Mouse (Mus musculus) kidney, embryonic 16.5 days (tissue): ENCODE measurements around the gene Eed. TPM values are rescaled to one million over a fixed set of nuclear protein-coding genes. Genes with fewer than 3 reads are reported as not detected.
A peak's percentile ranks its signal among the peaks of the same experiment; 100 is the strongest.

ENCODE experiments used
- ATAC-seq: fragments of 200-750 bp; cut with Nextera tagmentation; 2 replicates; pipeline ENCODE4 v1.8.0; 2017; ENCODE audit warnings: moderate TSS enrichment; ENCODE audit not compliant: low FRiP score, low TSS enrichment
- H3K27ac ChIP-seq: fragments of 300-500 bp; sonication (generic); 2 replicates; pipeline ENCODE4 v1.5.1; 2014; ENCODE audit warnings: low read length
- H3K27me3 ChIP-seq: fragments of 300-500 bp; sonication (generic); 2 replicates; pipeline ENCODE4 v1.6.1; 2014; ENCODE audit warnings: low read length, control low read depth, mixed read lengths; ENCODE audit not compliant: insufficient read depth
- H3K36me3 ChIP-seq: fragments of 300-500 bp; sonication (generic); 2 replicates; pipeline ENCODE4 v1.6.1; 2014; ENCODE audit warnings: low read length, control low read depth, mixed read lengths; ENCODE audit not compliant: insufficient read depth
- H3K4me1 ChIP-seq: fragments of 300-500 bp; sonication (generic); 2 replicates; pipeline ENCODE4 v1.6.1; 2014; ENCODE audit warnings: low read length, control low read depth, mixed read lengths; ENCODE audit not compliant: insufficient read depth
- H3K4me2 ChIP-seq: fragments of 300-500 bp; sonication (generic); replicated peaks from 2 replicates; pipeline ENCODE4 v1.6.1; 2014; ENCODE audit warnings: low read depth, low read length
- H3K4me3 ChIP-seq: fragments of 300-500 bp; sonication (generic); 2 replicates; pipeline ENCODE4 v1.5.1; 2014; ENCODE audit warnings: mild to moderate bottlenecking, low read length
- H3K9ac ChIP-seq: fragments of 300-500 bp; sonication (generic); replicated peaks from 2 replicates; pipeline ENCODE4 v1.6.1; 2014; ENCODE audit warnings: low read length
- H3K9me3 ChIP-seq: fragments of 300-500 bp; sonication (generic); 2 replicates; pipeline ENCODE4 v1.6.1; 2016; ENCODE audit warnings: low read length, control low read depth
- WGBS: fragments of 180-500 bp; shearing (Covaris S2); extraction: QIAGEN DNeasy Blood & Tissue Kit; methylation state at CpG from one replicate; pipeline ENCODE4 v1.1.7; 2014; 5-methylcytosine and 5-hydroxymethylcytosine counted together
- polyA plus RNA-seq: library from polyadenylated mRNA; unstranded; fragments of >200 nt; fragmentation: Nextera tagmentation; extraction: Ambion mirVana; gene quantifications from 2 replicates; pipeline ENCODE4 v1.2.1, GENCODE M21; 2015

Gene Eed
- polyA plus RNA-seq, 1 experiment from 2014 or later: 76.6 TPM

GRCm38 (mm10) chr7:89954261-89954660, 26.5 kb downstream of the Eed start:
- H3K4me2 ChIP-seq: no peak overlapping the region
- ATAC-seq: no peak
- H3K27ac ChIP-seq: no peak overlapping the region
- H3K9ac ChIP-seq: no peak overlapping the region
- no peak overlapping the region for H3K4me3 ChIP-seq
- 86% methylated on average over 5 of the region's 5 CpGs for WGBS
- H3K36me3 ChIP-seq: peaks cover 26% of the 10 kb centered on the region
- H3K27me3 ChIP-seq: no peaks in the 10 kb centered on the region
- no peaks in the 10 kb centered on the region for H3K9me3 ChIP-seq
- no peaks in the 10 kb centered on the region for H3K4me1 ChIP-seq

- no peak for ATAC-seq
- 70% methylated on average over 4 of the region's 4 CpGs for WGBS
- Histone ChIP-seq H3K27me3 (no peaks in the 10 kb centered on the region), H3K9ac (no peak overlapping the region), H3K4me3 (no peak overlapping the region), H3K4me2 (no peak overlapping the region), H3K36me3 (peaks cover 5% of the 10 kb centered on the region; the same call in 1 of the 2 replicates), H3K4me1 (no peaks in the 10 kb centered on the region), H3K9me3 (no peaks in the 10 kb centered on the region), H3K27ac (no peak overlapping the region)
Observed at GRCm38 (mm10) chr7:89949403-89949802, 31.4 kb downstream of the Eed start.

- H3K4me1 ChIP-seq: no peaks in the 10 kb centered on the region
- no peaks in the 10 kb centered on the region for H3K27me3 ChIP-seq
- H3K9ac ChIP-seq: no peak overlapping the region
- no peak for ATAC-seq
- no peaks in the 10 kb centered on the region for H3K36me3 ChIP-seq
- no peaks in the 10 kb centered on the region for H3K9me3 ChIP-seq
- no peak overlapping the region for H3K4me3 ChIP-seq
- no peak overlapping the region for H3K27ac ChIP-seq
- WGBS: 82% methylated on average over 7 of the region's 7 CpGs
- no peak overlapping the region for H3K4me2 ChIP-seq
Observed at GRCm38 (mm10) chr7:89948026-89948425, 32.8 kb downstream of the Eed start.

GRCm38 (mm10) chr7:89940571-89941463, 40.0 kb downstream of the Eed start, which contains the start of gene Hikeshi:
Gene Hikeshi (minus strand): TSS chr7:89941204.
- Histone ChIP-seq H3K9ac (peak within 1 kb of the TSS; percentile 79), H3K36me3 (no peaks in the 10 kb centered on the region), H3K4me3 (peak within 1 kb of the TSS; percentile 77), H3K27ac (peak within 1 kb of the TSS; percentile 85), H3K9me3 (no peaks in the 10 kb centered on the region), H3K27me3 (no peaks in the 10 kb centered on the region), H3K4me1 (peaks cover 16% of the 10 kb centered on the region), H3K4me2 (peak within 1 kb of the TSS; percentile 72)
- under 1% methylated on average over 45 of the region's 45 CpGs for WGBS
- ATAC-seq: peak; percentile 98

DNA sequence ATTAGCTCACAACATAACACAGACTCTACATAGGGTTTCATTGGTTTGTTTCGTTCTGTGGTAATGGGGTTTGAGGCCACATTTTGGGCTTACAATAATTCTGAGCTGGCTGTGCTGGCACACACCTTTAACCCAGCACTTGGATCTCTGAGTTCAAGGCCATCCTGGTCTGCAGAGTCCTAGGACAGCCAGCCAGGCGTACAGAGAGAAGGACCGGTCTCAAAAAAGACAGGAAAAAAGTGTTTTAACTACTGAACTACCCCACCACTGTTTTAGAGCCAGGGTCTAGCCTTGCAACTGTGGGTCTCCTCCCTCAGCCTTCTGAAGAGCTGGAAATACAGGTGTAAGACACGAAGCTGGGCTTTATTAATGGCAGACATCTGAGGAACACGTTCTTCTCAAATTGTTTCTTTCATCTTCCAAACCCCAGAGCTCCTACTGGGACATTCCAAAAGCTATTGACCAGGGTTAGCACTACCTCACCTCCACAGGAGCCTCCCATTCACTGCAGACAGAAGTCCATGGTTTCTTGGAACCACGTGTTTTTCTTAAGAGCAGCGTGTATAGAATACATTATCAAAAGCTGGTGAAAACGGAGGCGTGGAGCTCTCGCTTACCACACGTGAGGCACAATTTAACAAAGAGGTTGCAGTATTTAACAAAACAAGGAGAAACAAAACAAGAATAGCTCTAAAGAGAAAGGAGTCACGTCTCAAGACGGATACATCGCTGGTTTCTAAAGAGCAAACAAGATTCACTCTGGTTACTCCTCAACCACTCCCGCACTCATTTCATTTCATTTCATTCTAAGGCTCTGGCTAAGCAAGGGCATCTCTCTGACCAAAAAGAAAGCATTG, 41.1 kb downstream of the Eed start:
- Histone ChIP-seq H3K27me3 (no peaks in the 10 kb centered on the region), H3K9ac (peak overlapping the region; percentile 79), H3K4me1 (peaks cover 16% of the 10 kb centered on the region), H3K27ac (no peak overlapping the region), H3K36me3 (no peaks in the 10 kb centered on the region), H3K4me2 (peak overlapping the region; percentile 72), H3K4me3 (peak overlapping the region; percentile 77), H3K9me3 (no peaks in the 10 kb centered on the region)
- WGBS: 52% methylated on average over 15 of the region's 15 CpGs
- ATAC-seq: no peak

DNA sequence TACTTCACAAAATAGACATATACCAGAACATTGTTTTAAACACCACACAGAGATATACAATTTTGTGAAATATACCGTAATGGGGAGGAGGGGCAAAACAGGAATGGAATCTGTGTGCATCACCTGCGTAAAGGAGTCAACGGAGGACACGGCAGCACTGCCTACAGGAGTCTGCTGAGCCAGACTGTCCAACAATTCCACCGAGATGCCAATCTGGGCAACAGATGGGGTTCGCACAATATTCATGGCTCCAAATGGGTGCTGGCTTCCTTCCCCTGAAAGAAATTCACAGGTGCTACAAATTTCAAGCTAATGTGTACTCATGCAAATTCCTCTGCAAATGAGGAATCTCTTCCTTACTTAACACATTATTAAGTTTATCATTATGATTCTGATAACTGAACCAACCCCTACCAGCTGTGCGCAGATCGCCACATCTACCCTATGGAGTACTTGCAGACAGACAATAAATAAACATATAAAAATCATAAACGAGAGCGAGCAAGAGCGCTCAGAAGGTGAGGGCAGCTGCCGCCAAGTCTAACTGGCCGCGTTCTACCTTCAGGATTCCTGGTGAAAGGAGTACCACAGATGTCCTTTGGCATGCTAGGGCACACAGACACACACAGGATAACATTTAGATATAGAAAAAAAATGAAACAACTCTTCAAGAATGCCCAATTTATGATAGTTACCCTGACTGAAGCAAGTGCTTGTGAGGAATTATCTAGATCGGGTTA, 57.2 kb downstream of the Eed start:
- no peak overlapping the region for H3K4me3 ChIP-seq
- no peak for ATAC-seq
- H3K9ac ChIP-seq: no peak overlapping the region
- H3K36me3 ChIP-seq: peaks cover 18% of the 10 kb centered on the region
- no peaks in the 10 kb centered on the region for H3K9me3 ChIP-seq
- no peak overlapping the region for H3K4me2 ChIP-seq
- 97% methylated on average over 15 of the region's 15 CpGs for WGBS
- no peak overlapping the region for H3K27ac ChIP-seq
- H3K4me1 ChIP-seq: no peaks in the 10 kb centered on the region
- H3K27me3 ChIP-seq: no peaks in the 10 kb centered on the region

DNA sequence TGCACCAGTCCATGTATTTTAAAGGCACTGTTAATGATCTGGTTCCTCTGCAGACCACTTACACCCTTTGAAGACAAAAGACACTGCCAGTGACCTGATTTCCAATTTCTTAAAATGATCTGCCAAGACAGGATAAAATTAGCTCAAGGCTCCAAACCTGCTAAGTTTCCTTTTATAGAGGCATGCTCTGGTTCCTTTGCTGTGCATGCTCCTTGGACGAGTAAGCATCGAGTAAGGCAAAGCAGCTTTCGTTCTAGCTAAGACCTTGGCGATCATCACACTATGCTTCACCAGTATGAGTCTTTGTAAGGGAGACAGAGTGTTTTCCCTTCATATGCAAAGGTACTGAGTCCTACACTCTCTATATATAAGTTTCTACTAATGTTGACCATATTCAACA, 63.0 kb downstream of the Eed start:
- no peaks in the 10 kb centered on the region for H3K9me3 ChIP-seq
- no peak overlapping the region for H3K9ac ChIP-seq
- H3K4me2 ChIP-seq: no peak overlapping the region
- peaks cover 10% of the 10 kb centered on the region for H3K36me3 ChIP-seq
- H3K27me3 ChIP-seq: no peaks in the 10 kb centered on the region
- 93% methylated on average over 4 of the region's 4 CpGs for WGBS
- no peak for ATAC-seq
- no peak overlapping the region for H3K27ac ChIP-seq
- H3K4me3 ChIP-seq: no peak overlapping the region
- H3K4me1 ChIP-seq: no peaks in the 10 kb centered on the region

DNA sequence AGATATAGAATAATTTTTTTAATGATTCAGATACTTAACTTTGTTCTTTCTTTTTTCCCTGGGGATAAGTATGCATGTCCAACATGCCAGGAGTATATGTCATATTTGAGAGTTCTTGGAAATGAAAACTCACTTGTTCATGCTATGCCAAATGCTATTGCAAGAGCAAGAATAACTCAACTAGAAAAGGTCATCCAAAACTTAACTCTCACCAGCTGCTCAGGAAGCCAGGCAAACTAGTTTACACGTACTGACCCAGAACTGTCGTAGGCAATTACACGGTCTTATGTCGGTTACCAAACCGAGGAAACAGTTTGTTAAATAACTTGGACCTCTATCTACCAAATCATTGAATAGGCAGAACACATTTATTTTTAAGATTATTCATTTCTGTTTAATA, 64.1 kb downstream of the Eed start:
- Histone ChIP-seq H3K9ac (no peak overlapping the region), H3K4me2 (no peak overlapping the region), H3K27me3 (no peaks in the 10 kb centered on the region), H3K4me1 (no peaks in the 10 kb centered on the region), H3K36me3 (peaks cover 10% of the 10 kb centered on the region), H3K27ac (no peak overlapping the region), H3K4me3 (no peak overlapping the region), H3K9me3 (no peaks in the 10 kb centered on the region)
- ATAC-seq: no peak
- WGBS: 92% methylated on average over 5 of the region's 5 CpGs

GRCm38 (mm10) chr7:89913432-89914158, 67.2 kb downstream of the Eed start:
- Histone ChIP-seq H3K4me1 (peaks cover 5% of the 10 kb centered on the region; the same call in 1 of the 2 replicates), H3K9ac (no peak overlapping the region), H3K9me3 (no peaks in the 10 kb centered on the region), H3K4me2 (no peak overlapping the region), H3K27ac (no peak overlapping the region), H3K4me3 (no peak overlapping the region), H3K27me3 (no peaks in the 10 kb centered on the region), H3K36me3 (peaks cover 5% of the 10 kb centered on the region; the same call in 1 of the 2 replicates)
- no peak for ATAC-seq
- WGBS: 88% methylated on average over 3 of the region's 3 CpGs
